Mouse (Mus musculus) neutrophil, adult 83 days (primary cell): Measurements from ENCODE around the gene Dmxl2. TPM values are rescaled to one million over a fixed set of nuclear protein-coding genes. Genes with fewer than 3 reads are reported as not detected.

ENCODE experiments used
- total RNA-seq, 2 experiments: library from RNA; stranded (reverse); gene quantifications; one replicate each; pipeline ENCODE4 v1.2.4; 2023

Gene Dmxl2
- 100 to 1,000 TPM in 1 of 2 experiments, 10 to 100 TPM in 1; 94.1 to 112 TPM for total RNA-seq

GRCm38 (mm10) chr9:54501453-54502110, at the start of gene Dmxl2:
Gene Dmxl2 (minus strand): TSS chr9:54501626.

GRCm38 (mm10) chr9:54538684-54539083, 37.3 kb upstream of the Dmxl2 start, which contains the start of gene Sh2d7:
Gene Sh2d7 (plus strand): TSS chr9:54538984.

Other genes starting within 250 kb of the Dmxl2 start
- gene Cyp19a1, start 233.5 kb downstream of the Dmxl2 start, total RNA-seq = not detected
- not detected for gene Gldn, start 215.1 kb downstream of the Dmxl2 start, total RNA-seq
- gene Sh2d7, start 37.4 kb upstream of the Dmxl2 start, total RNA-seq = not detected
- gene Cib2, start 58.6 kb upstream of the Dmxl2 start, total RNA-seq = 10 to 100 TPM; 15.1 to 15.9 TPM
- 10 to 100 TPM; 18.5 to 20.5 TPM for gene Idh3a, start 84.7 kb upstream of the Dmxl2 start, total RNA-seq
- under 1 TPM in 1 of 2 experiments, not detected in 1; 0.11 TPM for gene Acsbg1, start 160.2 kb upstream of the Dmxl2 start, total RNA-seq
- gene Dnaja4, start 197.2 kb upstream of the Dmxl2 start, total RNA-seq = 1 to 10 TPM; 3.8 to 5.0 TPM
- gene Wdr61, start 232.9 kb upstream of the Dmxl2 start, total RNA-seq = 10 to 100 TPM; 25.1 to 28.1 TPM